9 mouse cellular contexts compared by ENCODE assay signal in the genomic region with DNA sequence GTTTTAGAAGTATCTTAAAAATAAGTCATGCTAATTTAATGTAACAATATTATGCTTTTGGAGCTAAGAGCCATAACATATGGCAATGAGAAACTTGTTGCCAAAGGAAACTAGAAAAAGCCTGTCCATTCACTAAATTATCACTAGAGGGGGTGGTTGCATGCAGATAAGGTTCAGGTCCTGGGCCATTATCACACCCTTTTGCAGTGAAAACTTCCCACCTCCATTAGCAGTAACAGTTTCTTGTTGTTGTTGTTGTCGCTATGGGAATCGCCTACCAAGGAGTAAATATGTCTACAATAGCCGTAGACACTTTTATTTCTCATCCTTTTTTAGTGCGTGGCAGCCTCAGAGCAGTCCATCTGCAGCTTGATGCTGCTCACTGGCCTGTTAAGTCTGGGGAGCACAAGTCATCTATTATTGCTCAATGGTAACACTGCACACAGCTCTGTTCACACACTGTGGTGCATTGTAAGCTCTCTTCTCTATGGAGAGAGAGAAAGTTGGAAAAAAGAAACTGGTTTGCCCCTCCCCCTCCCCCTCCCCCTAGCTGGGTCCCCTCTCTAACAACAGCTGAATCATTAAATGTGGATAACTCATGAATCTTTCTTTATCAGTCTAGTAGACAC.
DNase-seq lines count a peak whose midpoint lies in the region; ATAC-seq and TF ChIP-seq lines count a peak whose summit lies in the region.
"Had no signal": no experiment of that assay in that cellular context is flagged by ENCODE, and none has a peak within 500 bp of the region (broad histone marks: within the 10 kb centered on the region; RNA-seq: fewer than 3 reads in every experiment).

No protein-coding gene starts in this region.

- H3K9me3 ChIP-seq in liver, embryonic 14.5 days (ENCODE audit: control insufficient read depth, low read length) = no peaks in the 10 kb centered on the region
- no peaks in the 10 kb centered on the region for H3K9me3 ChIP-seq in liver, embryonic 11.5 days (ENCODE audit: control insufficient read depth, low read length)
- no peaks in the 10 kb centered on the region for H3K9me3 ChIP-seq in hindbrain, embryonic 15.5 days

- TF ChIP-seq CTCF in liver, embryonic 14.5 days (IDR thresholded peaks at IDR 0.05; ENCODE audit: low read depth) = peak; percentile 12; the same call in 1 of the 2 replicates

- TF ChIP-seq EP300 in liver, embryonic 14.5 days (IDR thresholded peaks at IDR 0.05; ENCODE audit: low read depth) = no peak

- ATAC-seq in cerebellum, adult (ENCODE audit: insufficient number of reproducible peaks, low FRiP score, low TSS enrichment) = no peak
- no peak for ATAC-seq in liver, embryonic 14.5 days (ENCODE audit: insufficient read depth)
- ATAC-seq in liver, embryonic 11.5 days (replicated peaks; ENCODE audit: low FRiP score) = no peak
- peak; percentile 76; the same call in 1 of the 2 replicates for ATAC-seq in hindbrain, embryonic 15.5 days (ENCODE audit: low FRiP score, low read depth)

- 48% methylated on average over 4 of the region's 4 CpGs for WGBS in liver, embryonic 14.5 days (ENCODE audit: insufficient replicate concordance)
- WGBS in liver, embryonic 11.5 days = 51% methylated on average over 4 of the region's 4 CpGs
- WGBS in hindbrain, embryonic 15.5 days = 23% methylated on average over 4 of the region's 4 CpGs

- no peak overlapping the region for H3K4me2 ChIP-seq in liver, embryonic 14.5 days (ENCODE audit: low read depth)
- H3K4me2 ChIP-seq in liver, embryonic 11.5 days = no peak overlapping the region
- H3K4me2 ChIP-seq in hindbrain, embryonic 15.5 days = no peak overlapping the region

- no peaks in the 10 kb centered on the region for H3K36me3 ChIP-seq in liver, embryonic 14.5 days (replicated peaks; ENCODE audit: control insufficient read depth, insufficient read depth, low read depth)
- no peaks in the 10 kb centered on the region for H3K36me3 ChIP-seq in liver, embryonic 11.5 days (ENCODE audit: control insufficient read depth, insufficient read depth, low read length)
- no peaks in the 10 kb centered on the region for H3K36me3 ChIP-seq in hindbrain, embryonic 15.5 days

- H3K9ac ChIP-seq in liver, embryonic 14.5 days (replicated peaks) = no peak overlapping the region
- no peak overlapping the region for H3K9ac ChIP-seq in liver, embryonic 11.5 days (ENCODE audit: low read depth, low read length)
- no peak overlapping the region for H3K9ac ChIP-seq in hindbrain, embryonic 15.5 days

- no peaks in the 10 kb centered on the region for H3K4me1 ChIP-seq in liver, embryonic 14.5 days (replicated peaks; ENCODE audit: control insufficient read depth in 2 of 2, insufficient read depth in 2 of 2, low read length in 1 of 2)
- no peaks in the 10 kb centered on the region for H3K4me1 ChIP-seq in liver, embryonic 11.5 days (replicated peaks; ENCODE audit: control insufficient read depth, insufficient read depth, low read length)
- H3K4me1 ChIP-seq in hindbrain, embryonic 15.5 days (replicated peaks) = 0 out of 2 replicates have a peak, but pooled peaks cover 3% of the 10 kb centered on the region

- peak; percentile 14 to 40 for DNase-seq in cerebellum, postnatal 10 days
- DNase-seq in liver, embryonic 14.5 days (ENCODE audit: low read depth in 3 of 3, low spot score in 3 of 3) = no peak
- no peak for DNase-seq in liver, embryonic 11.5 days (ENCODE audit: low spot score)
- DNase-seq in skeletal muscle tissue, adult 2 months (ENCODE audit: low read depth, low spot score) = peak; percentile 11
- no peak for DNase-seq in left cerebral cortex, adult 11 months (ENCODE audit: low spot score)
- no peak for DNase-seq in left cerebral cortex, adult 8-10 months (ENCODE audit: low spot score in 2 of 2)
- DNase-seq: right cerebral cortex, postnatal 4 days had no signal

- H3K27me3 ChIP-seq in liver, embryonic 14.5 days (ENCODE audit: control insufficient read depth, insufficient read depth, low read length) = no peaks in the 10 kb centered on the region
- no peaks in the 10 kb centered on the region for H3K27me3 ChIP-seq in liver, embryonic 11.5 days (replicated peaks; ENCODE audit: control insufficient read depth, insufficient read depth, low read length)
- H3K27me3 ChIP-seq in hindbrain, embryonic 15.5 days = no peaks in the 10 kb centered on the region

- no peak overlapping the region for H3K4me3 ChIP-seq in liver, embryonic 14.5 days (ENCODE audit: insufficient read depth in 1 of 2, low read depth in 2 of 2, low read length in 2 of 2)
- H3K4me3 ChIP-seq in liver, embryonic 11.5 days (ENCODE audit: low read depth, low read length) = no peak overlapping the region
- no peak overlapping the region for H3K4me3 ChIP-seq in hindbrain, embryonic 15.5 days

- H3K27ac ChIP-seq in liver, embryonic 14.5 days = no peak overlapping the region
- H3K27ac ChIP-seq in liver, embryonic 11.5 days (ENCODE audit: low read depth, low read length) = no peak overlapping the region
- no peak overlapping the region for H3K27ac ChIP-seq in hindbrain, embryonic 15.5 days (replicated peaks)

Comparison
In these comparisons a context has a peak if more than half of its experiments do, and no peak if none do; other contexts are left out.
1. DNase-seq: peak in cerebellum, postnatal 10 days (2 of 2) and skeletal muscle tissue, adult 2 months (single experiment); none in liver, embryonic 14.5 days (0 of 3), liver, embryonic 11.5 days (single experiment), left cerebral cortex, adult 11 months (single experiment) and left cerebral cortex, adult 8-10 months (0 of 2).